In genomic region chr17:5227950-5228615, GRCm38 (mm10) we compare ENCODE assay signal across 12 mouse cellular contexts.
DNase-seq lines count a peak whose midpoint lies in the region; ATAC-seq and TF ChIP-seq lines count a peak whose summit lies in the region.
"Had no signal": no experiment of that assay in that cellular context is flagged by ENCODE, and none has a peak within 500 bp of the region (broad histone marks: within the 10 kb centered on the region; RNA-seq: fewer than 3 reads in every experiment).

No protein-coding gene starts in this region.

- no peak overlapping the region for H3K9ac ChIP-seq in forebrain, embryonic 11.5 days (ENCODE audit: low read length)
- H3K9ac ChIP-seq in forebrain, embryonic 13.5 days = no peak overlapping the region
- H3K9ac ChIP-seq in limb, embryonic 12.5 days (replicated peaks) = no peak overlapping the region

- no peak overlapping the region for H3K4me2 ChIP-seq in forebrain, embryonic 11.5 days (ENCODE audit: low read depth, low read length, severe bottlenecking)
- H3K4me2 ChIP-seq in forebrain, embryonic 13.5 days = no peak overlapping the region
- H3K4me2 ChIP-seq in limb, embryonic 12.5 days = no peak overlapping the region

- DNase-seq in forebrain, embryonic 11.5 days (ENCODE audit: low spot score) = peak; percentile 52
- DNase-seq in forebrain, embryonic 10.5 days (ENCODE audit: extremely low spot score, low spot score) = no peak
- peak; percentile 81 for DNase-seq in brain, embryonic 14.5 days (ENCODE audit: low read depth)
- DNase-seq in embryo, embryonic 11 days = no peak
- no peak for DNase-seq in thymus, adult 2 months
- DNase-seq in layer of hippocampus, postnatal 14 days (ENCODE audit: low spot score in 2 of 2) = no peak
- DNase-seq: heart, adult 18-20 months; kidney, postnatal 10 days; lung, postnatal 4 days had no signal

- 0 out of 2 replicates have a peak, but pooled peaks cover 2% of the 10 kb centered on the region for H3K4me1 ChIP-seq in forebrain, embryonic 11.5 days (replicated peaks; ENCODE audit: control insufficient read depth, insufficient read depth, low read length)
- peaks cover 44% of the 10 kb centered on the region for H3K4me1 ChIP-seq in forebrain, embryonic 10.5 days
- H3K4me1 ChIP-seq in forebrain, embryonic 13.5 days = peaks cover 48% of the 10 kb centered on the region
- H3K4me1 ChIP-seq in limb, embryonic 12.5 days (replicated peaks) = peaks cover 76% of the 10 kb centered on the region
- peaks cover 2% of the 10 kb centered on the region; the same call in 1 of the 2 replicates for H3K4me1 ChIP-seq in thymus, adult 2 months (replicated peaks; ENCODE audit: control insufficient read depth, insufficient read depth, low read length)

- no peak overlapping the region; the same call in 1 of the 2 replicates for H3K27ac ChIP-seq in forebrain, embryonic 11.5 days (ENCODE audit: low read depth, low read length)
- H3K27ac ChIP-seq in forebrain, embryonic 10.5 days = no peak overlapping the region
- peak overlapping the region; percentile 57 for H3K27ac ChIP-seq in forebrain, embryonic 13.5 days
- peak overlapping the region; percentile 67; the same call in 1 of the 2 replicates for H3K27ac ChIP-seq in limb, embryonic 12.5 days
- no peak overlapping the region for H3K27ac ChIP-seq in thymus, adult 2 months (ENCODE audit: control insufficient read depth, insufficient read depth, low read length)

- 67% methylated on average over 14 of the region's 14 CpGs for WGBS in forebrain, embryonic 11.5 days
- 87% methylated on average over 14 of the region's 14 CpGs for WGBS in forebrain, embryonic 10.5 days
- WGBS in forebrain, embryonic 13.5 days = 37% methylated on average over 14 of the region's 14 CpGs
- 57% methylated on average over 14 of the region's 14 CpGs for WGBS in limb, embryonic 12.5 days
- 83% methylated on average over 14 of the region's 14 CpGs for WGBS in thymus, adult 2 months

- no peaks in the 10 kb centered on the region for H3K27me3 ChIP-seq in forebrain, embryonic 11.5 days (ENCODE audit: control insufficient read depth, insufficient read depth, low read length)
- no peaks in the 10 kb centered on the region for H3K27me3 ChIP-seq in forebrain, embryonic 10.5 days (ENCODE audit: poor library complexity, severe bottlenecking)
- no peaks in the 10 kb centered on the region for H3K27me3 ChIP-seq in forebrain, embryonic 13.5 days
- H3K27me3 ChIP-seq in limb, embryonic 12.5 days = no peaks in the 10 kb centered on the region
- H3K27me3 ChIP-seq in thymus, adult 2 months (ENCODE audit: control insufficient read depth, insufficient read depth, low read length) = no peaks in the 10 kb centered on the region; the same call in 1 of the 2 replicates

- H3K36me3 ChIP-seq in forebrain, embryonic 11.5 days (ENCODE audit: control insufficient read depth, insufficient read depth, low read length) = no peaks in the 10 kb centered on the region
- H3K36me3 ChIP-seq in forebrain, embryonic 10.5 days (replicated peaks) = no peaks in the 10 kb centered on the region; the same call in 1 of the 2 replicates
- H3K36me3 ChIP-seq in forebrain, embryonic 13.5 days (ENCODE audit: poor library complexity, severe bottlenecking) = no peaks in the 10 kb centered on the region
- no peaks in the 10 kb centered on the region for H3K36me3 ChIP-seq in limb, embryonic 12.5 days
- no peaks in the 10 kb centered on the region for H3K36me3 ChIP-seq in thymus, adult 2 months (ENCODE audit: control insufficient read depth, insufficient read depth, low read length)

- no peak for ATAC-seq in forebrain, embryonic 11.5 days (replicated peaks; ENCODE audit: low FRiP score)
- ATAC-seq in forebrain, embryonic 13.5 days = peak; percentile 70
- no peak for ATAC-seq in limb, embryonic 12.5 days (ENCODE audit: insufficient number of reproducible peaks, insufficient read depth, low FRiP score, low TSS enrichment, low read depth)

- no peak for TF ChIP-seq POLR2A in brain, embryonic 14.5 days (IDR thresholded peaks at IDR 0.05; ENCODE audit: borderline replicate concordance, extremely low read depth, insufficient read depth, insufficient read length, poor library complexity, severe bottlenecking)
- TF ChIP-seq POLR2A in thymus, adult 2 months (IDR thresholded peaks at IDR 0.05; ENCODE audit: control insufficient read depth, extremely low read depth, insufficient read depth, low read length, poor library complexity) = no peak

- TF ChIP-seq CTCF in brain, embryonic 14.5 days (IDR thresholded peaks at IDR 0.05; ENCODE audit: borderline replicate concordance, extremely low read depth, insufficient read depth, insufficient read length) = no peak
- TF ChIP-seq CTCF in thymus, adult 2 months (IDR thresholded peaks at IDR 0.05; ENCODE audit: borderline replicate concordance, control insufficient read depth, extremely low read depth, insufficient read depth, low read length, poor library complexity) = no peak

- H3K9me3 ChIP-seq in forebrain, embryonic 11.5 days (ENCODE audit: control insufficient read depth, low read length) = no peaks in the 10 kb centered on the region
- H3K9me3 ChIP-seq in forebrain, embryonic 10.5 days = no peaks in the 10 kb centered on the region
- H3K9me3 ChIP-seq in forebrain, embryonic 13.5 days (replicated peaks) = no peaks in the 10 kb centered on the region
- no peaks in the 10 kb centered on the region for H3K9me3 ChIP-seq in limb, embryonic 12.5 days

- H3K4me3 ChIP-seq in forebrain, embryonic 11.5 days (ENCODE audit: low read depth, low read length) = no peak overlapping the region
- no peak overlapping the region for H3K4me3 ChIP-seq in forebrain, embryonic 10.5 days
- H3K4me3 ChIP-seq in forebrain, embryonic 13.5 days = no peak overlapping the region
- no peak overlapping the region for H3K4me3 ChIP-seq in limb, embryonic 12.5 days (replicated peaks)
- no peak overlapping the region for H3K4me3 ChIP-seq in thymus, adult 2 months (ENCODE audit: control insufficient read depth, insufficient read depth, low read length)
- H3K4me3 ChIP-seq: erythroblast, embryonic 14.5 days had no signal

Comparison
In these comparisons a context has a peak if more than half of its experiments do, and no peak if none do; other contexts are left out.
1. DNase-seq: peak in forebrain, embryonic 11.5 days (single experiment) and brain, embryonic 14.5 days (single experiment); none in forebrain, embryonic 10.5 days (single experiment), embryo, embryonic 11 days (single experiment), thymus, adult 2 months (single experiment) and layer of hippocampus, postnatal 14 days (0 of 2).
2. H3K27ac ChIP-seq: peak in forebrain, embryonic 13.5 days (single experiment) and limb, embryonic 12.5 days (single experiment); none in forebrain, embryonic 11.5 days (single experiment), forebrain, embryonic 10.5 days (single experiment) and thymus, adult 2 months (single experiment).